Mouse (Mus musculus): Measurements from ENCODE around the gene Rdh1. TPM values are rescaled to one million over a fixed set of nuclear protein-coding genes. Genes with fewer than 3 reads are reported as not detected.

Rdh1 gene
- total and polyA plus RNA-seq, 3 experiments, result not detected

DNA sequence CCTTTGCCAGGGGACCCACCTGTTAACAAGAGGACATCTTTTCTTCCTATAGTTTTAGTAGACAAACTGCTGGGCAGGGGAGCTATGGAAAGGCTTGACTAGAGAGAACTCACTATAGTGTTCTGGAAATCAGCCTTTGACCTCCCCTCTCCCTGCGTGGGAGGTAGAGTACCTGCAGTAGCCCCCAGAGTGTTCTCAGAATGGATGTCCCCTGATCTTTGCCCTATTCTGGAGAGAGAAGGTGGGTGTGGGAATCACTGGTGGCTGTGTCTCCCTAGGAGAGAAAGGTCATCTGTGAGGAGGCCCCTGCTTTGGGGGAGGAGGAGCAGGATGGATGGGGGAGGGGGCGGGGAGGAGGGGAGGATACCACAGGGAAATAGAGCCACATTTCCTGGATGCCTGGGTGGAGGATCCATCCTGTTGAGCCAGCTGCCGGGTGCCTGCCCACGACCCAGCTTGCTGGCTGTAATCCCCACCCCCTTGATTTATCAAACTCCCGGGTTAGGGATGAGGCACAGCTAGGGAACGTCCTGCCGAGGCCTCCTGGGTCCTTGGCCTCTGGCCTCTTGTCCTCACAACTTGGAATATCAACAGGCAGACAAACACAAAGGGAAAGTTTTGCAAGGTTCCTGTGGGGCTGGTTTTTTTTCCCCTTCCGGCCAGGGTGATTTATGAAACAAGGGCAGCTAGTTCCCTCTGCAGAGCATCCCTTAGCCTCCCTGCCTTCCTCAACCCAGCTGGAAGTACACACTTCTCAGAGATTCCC, 10.5 kb upstream of the Rdh1 start:
- H3K27me3 ChIP-seq (replicated peaks), result no peaks in the 10 kb centered on the region
- no peaks in the 10 kb centered on the region for H3K9me3 ChIP-seq (replicated peaks; ENCODE audit: low read length)
- H3K27ac ChIP-seq (ENCODE audit: insufficient read depth, low read depth), result no peak overlapping the region
- no peak for TF ChIP-seq MYC (IDR thresholded peaks at IDR 0.05; ENCODE audit: low read depth, low read length)
- dilution Hi-C loops (cut with MboI; ENCODE audit: extremely low pct_ligation_motif_present, extremely low pct_unique_long_range_greater_than_20kb, low sequenced_read_pairs) (no loop called here), in situ Hi-C loops (cut with MboI; ENCODE audit: low pct_ligation_motif_present, low pct_unique_long_range_greater_than_20kb, low sequenced_read_pairs) (loop anchor here (25.0 kb wide), 1 partner anchor 188 kb away; no protein-coding TSS in a partner anchor)
- H3K4me3 ChIP-seq (replicated peaks in 1 of 3; ENCODE audit: low read depth in 2 of 3, low read length in 2 of 3, poor library complexity in 1 of 3), result no peak overlapping the region
- H3K4me2 ChIP-seq (ENCODE audit: insufficient read depth, low read depth, poor library complexity, severe bottlenecking), result no peak overlapping the region
- H3K4me1 ChIP-seq (ENCODE audit: control insufficient read depth in 1 of 2, insufficient read depth in 2 of 2), result peaks cover 5 to 20% of the 10 kb centered on the region in 2 experiments; a peak in 2 of 4 replicates
- DNase-seq (ENCODE audit: extremely low read depth), result no peak
- no peak overlapping the region for H3K9ac ChIP-seq (ENCODE audit: insufficient read depth, low read depth)
- H3K36me3 ChIP-seq (replicated peaks in 1 of 2; ENCODE audit: control insufficient read depth in 1 of 2, insufficient read depth in 1 of 2, low read length in 1 of 2), result peaks cover 4 to 34% of the 10 kb centered on the region in 2 experiments
- H3K79me2 ChIP-seq (replicated peaks; ENCODE audit: control insufficient read depth, extremely low read depth, insufficient read depth, poor library complexity, severe bottlenecking), result no peaks in the 10 kb centered on the region

DNA sequence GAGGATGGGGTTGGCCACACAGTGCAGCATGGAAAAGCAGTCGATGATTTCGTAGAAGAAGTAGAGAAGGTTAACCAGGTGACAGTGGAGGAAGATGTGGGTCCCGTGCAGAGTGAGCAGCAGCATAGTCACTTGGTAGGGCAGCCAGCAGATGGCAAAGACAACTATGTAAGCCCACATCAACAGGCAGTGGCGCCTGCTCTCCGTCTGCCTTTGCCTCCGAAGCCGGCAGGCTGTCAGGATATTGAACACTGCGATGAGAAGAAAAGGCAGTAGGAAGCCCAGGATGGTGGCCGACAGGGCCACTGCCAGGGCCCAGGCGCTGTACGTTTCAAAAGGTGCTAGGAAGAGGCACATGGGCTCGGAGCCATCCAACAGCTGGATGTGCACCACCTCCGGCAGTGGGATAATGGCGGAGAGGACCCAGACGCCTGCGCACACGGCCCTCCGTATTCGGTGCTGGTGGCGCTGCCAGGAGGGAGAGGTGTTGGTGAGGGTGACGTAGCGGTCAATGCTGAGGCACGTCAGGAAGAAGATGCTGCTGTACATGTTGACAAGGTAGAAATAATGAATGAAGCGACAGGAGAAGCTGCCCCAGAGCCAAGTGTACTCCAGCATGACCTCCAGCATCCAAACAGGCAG, 9.3 kb upstream of the Rdh1 start:
- no peaks in the 10 kb centered on the region for H3K9me3 ChIP-seq (replicated peaks; ENCODE audit: low read length)
- TF ChIP-seq UBTF (IDR thresholded peaks at IDR 0.05; ENCODE audit: low read depth, low read length) (no peak), CHD1 (IDR thresholded peaks at IDR 0.05; ENCODE audit: low read depth, low read length) (no peak), RAD21 (IDR thresholded peaks at IDR 0.05; ENCODE audit: low read depth, low read length) (no peak), MAFK (IDR thresholded peaks at IDR 0.05; ENCODE audit: insufficient replicate concordance, low read length) (no peak), JUND (conservative IDR thresholded peaks at IDR 0.05; ENCODE audit: low read depth, low read length) (no peak), CHD2 (IDR thresholded peaks at IDR 0.05; ENCODE audit: low read length) (no peak), ZKSCAN1 (IDR thresholded peaks at IDR 0.05; ENCODE audit: borderline replicate concordance, low read depth, low read length) (no peak), GABPA (IDR thresholded peaks at IDR 0.05; ENCODE audit: insufficient replicate concordance, low read depth, low read length) (no peak), KAT2A (IDR thresholded peaks at IDR 0.05; ENCODE audit: insufficient replicate concordance, low read length) (no peak), RCOR1 (conservative IDR thresholded peaks at IDR 0.05; ENCODE audit: low read depth, low read length) (no peak), ETS1 (conservative IDR thresholded peaks at IDR 0.05; ENCODE audit: low read depth, low read length) (no peak), USF1 (IDR thresholded peaks at IDR 0.05; ENCODE audit: low read depth, low read length) (no peak), SMC3 (IDR thresholded peaks at IDR 0.05; ENCODE audit: low read depth, low read length) (no peak), E2F4 (IDR thresholded peaks at IDR 0.05; ENCODE audit: insufficient replicate concordance, low read depth, low read length) (no peak), ZNF384 (IDR thresholded peaks at IDR 0.05; ENCODE audit: low read depth, low read length) (no peak), NRF1 (IDR thresholded peaks at IDR 0.05; ENCODE audit: low read depth, low read length) (no peak), CTCF (conservative IDR thresholded peaks at IDR 0.05 in 1 of 2, IDR thresholded peaks at IDR 0.05 in 1 of 2; ENCODE audit: low read depth in 2 of 2, low read length in 2 of 2) (no peak), EP300 (IDR thresholded peaks at IDR 0.05; ENCODE audit: low read length) (no peak), MEF2A (IDR thresholded peaks at IDR 0.05; ENCODE audit: borderline replicate concordance, low read depth, low read length) (no peak), HCFC1 (IDR thresholded peaks at IDR 0.05; ENCODE audit: low read depth, low read length) (no peak)
- in situ Hi-C loops (cut with MboI; ENCODE audit: low pct_ligation_motif_present, low pct_unique_long_range_greater_than_20kb, low sequenced_read_pairs), result no loop called here
- H3K4me3 ChIP-seq (replicated peaks in 1 of 3; ENCODE audit: low read depth in 2 of 3, low read length in 2 of 3, poor library complexity in 1 of 3), result no peak overlapping the region
- peaks cover 0 to 26% of the 10 kb centered on the region in 2 experiments for H3K36me3 ChIP-seq (replicated peaks in 1 of 2; ENCODE audit: control insufficient read depth in 1 of 2, insufficient read depth in 1 of 2, low read length in 1 of 2)
- H3K4me2 ChIP-seq (ENCODE audit: insufficient read depth, low read depth, poor library complexity, severe bottlenecking), result no peak overlapping the region
- no peaks in the 10 kb centered on the region for H3K79me2 ChIP-seq (replicated peaks; ENCODE audit: control insufficient read depth, extremely low read depth, insufficient read depth, poor library complexity, severe bottlenecking)
- dilution Hi-C loops (cut with MboI; ENCODE audit: extremely low pct_ligation_motif_present, extremely low pct_unique_long_range_greater_than_20kb, low sequenced_read_pairs), result no loop called here
- no peak for DNase-seq (ENCODE audit: extremely low read depth)
- no peak overlapping the region for H3K27ac ChIP-seq (ENCODE audit: insufficient read depth, low read depth)
- peaks cover 5 to 14% of the 10 kb centered on the region in 2 experiments; a peak in 2 of 4 replicates for H3K4me1 ChIP-seq (ENCODE audit: control insufficient read depth in 1 of 2, insufficient read depth in 2 of 2)
- no peaks in the 10 kb centered on the region for H3K27me3 ChIP-seq (replicated peaks)
- H3K9ac ChIP-seq (ENCODE audit: insufficient read depth, low read depth), result no peak overlapping the region

Measured in CH12.LX (cell line).